Mouse (Mus musculus): Measurements from ENCODE around the gene Psmd2.
"Not testable (repeated sequence)": the region's sequence is repeated elsewhere in the genome, so short reads cannot be mapped to it uniquely, and the experiment has no call there.

Psmd2 gene

DNA sequence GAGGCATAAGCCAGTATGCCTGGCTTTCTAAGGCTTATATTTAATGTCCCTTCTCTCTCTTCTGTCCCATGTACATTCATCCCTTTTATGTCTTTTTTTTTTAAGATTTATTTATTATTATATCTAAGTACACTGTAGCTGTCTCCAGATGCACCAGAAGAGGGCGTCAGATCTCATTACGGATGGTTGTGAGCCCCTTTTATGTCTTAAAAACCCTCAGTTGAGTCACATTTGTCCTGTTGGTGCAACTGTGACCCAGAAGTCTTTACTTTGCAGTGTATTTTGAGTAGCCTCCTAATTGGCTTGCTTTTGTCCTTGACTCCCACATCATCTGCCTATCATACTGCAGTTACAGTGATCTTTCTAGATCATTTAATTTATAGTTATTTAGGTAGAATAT is 1.9 kb downstream of the Psmd2 start:
- DNase-seq (ENCODE audit: low read depth in 1 of 2, low spot score in 2 of 2) = no peak

DNA sequence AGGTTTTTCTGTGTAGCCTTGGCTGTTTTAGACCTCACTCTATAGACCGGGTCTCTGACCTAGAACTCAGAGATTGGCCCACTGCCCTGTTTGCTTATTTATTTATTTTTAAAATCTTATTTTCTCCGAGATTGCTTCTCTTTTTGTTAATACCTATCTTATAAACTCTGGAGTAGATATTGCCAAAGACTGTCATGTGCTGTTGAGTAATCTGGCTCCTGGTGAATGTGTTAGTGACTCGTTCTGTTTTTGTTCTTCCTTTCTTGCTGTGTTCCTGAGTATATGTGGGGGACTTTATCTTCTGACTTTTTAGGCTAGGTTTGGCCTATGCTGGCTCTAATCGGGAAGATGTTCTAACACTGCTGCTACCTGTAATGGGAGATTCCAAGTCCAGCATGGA is 6.2 kb downstream of the Psmd2 start:
- DNase-seq (ENCODE audit: low read depth in 1 of 2, low spot score in 2 of 2) = no peak

- not testable (repeated sequence) for DNase-seq (ENCODE audit: low read depth in 1 of 2, low spot score in 2 of 2)
Measured at GRCm38 (mm10) chr16:20668013-20668412, 16.6 kb downstream of the Psmd2 start, which contains the start of gene Eif4g1. TSS of gene Eif4g1 (plus strand) at chr16:20668313.

- DNase-seq (ENCODE audit: low read depth in 1 of 2, low spot score in 2 of 2) = no peak
Measured at GRCm38 (mm10) chr16:20670291-20670690, 18.8 kb downstream of the Psmd2 start.

DNA sequence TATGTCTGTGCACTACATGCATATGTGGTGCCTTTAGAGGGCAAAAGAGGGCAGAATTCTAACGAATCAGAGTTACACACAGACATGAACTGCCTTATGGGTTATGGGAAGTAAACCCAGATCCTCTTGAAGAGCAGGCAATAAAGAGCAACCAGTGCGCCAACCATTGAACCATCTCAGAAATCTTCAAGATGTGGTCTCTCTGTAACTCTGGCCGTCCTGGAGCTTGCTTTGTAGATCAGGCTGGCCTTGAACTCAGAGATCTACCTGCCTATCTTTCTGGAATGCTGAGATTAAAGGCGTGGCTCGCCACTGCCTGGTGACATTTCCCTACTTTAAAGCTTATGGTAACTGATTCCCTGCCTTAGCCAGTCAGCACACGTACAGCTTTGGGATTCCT is 20.4 kb downstream of the Psmd2 start:
- DNase-seq (ENCODE audit: low read depth in 1 of 2, low spot score in 2 of 2) = no peak

- DNase-seq (ENCODE audit: low read depth in 1 of 2, low spot score in 2 of 2) = peak; percentile 74 to 88
Measured at GRCm38 (mm10) chr16:20672500-20672902, 21.0 kb downstream of the Psmd2 start.

DNA sequence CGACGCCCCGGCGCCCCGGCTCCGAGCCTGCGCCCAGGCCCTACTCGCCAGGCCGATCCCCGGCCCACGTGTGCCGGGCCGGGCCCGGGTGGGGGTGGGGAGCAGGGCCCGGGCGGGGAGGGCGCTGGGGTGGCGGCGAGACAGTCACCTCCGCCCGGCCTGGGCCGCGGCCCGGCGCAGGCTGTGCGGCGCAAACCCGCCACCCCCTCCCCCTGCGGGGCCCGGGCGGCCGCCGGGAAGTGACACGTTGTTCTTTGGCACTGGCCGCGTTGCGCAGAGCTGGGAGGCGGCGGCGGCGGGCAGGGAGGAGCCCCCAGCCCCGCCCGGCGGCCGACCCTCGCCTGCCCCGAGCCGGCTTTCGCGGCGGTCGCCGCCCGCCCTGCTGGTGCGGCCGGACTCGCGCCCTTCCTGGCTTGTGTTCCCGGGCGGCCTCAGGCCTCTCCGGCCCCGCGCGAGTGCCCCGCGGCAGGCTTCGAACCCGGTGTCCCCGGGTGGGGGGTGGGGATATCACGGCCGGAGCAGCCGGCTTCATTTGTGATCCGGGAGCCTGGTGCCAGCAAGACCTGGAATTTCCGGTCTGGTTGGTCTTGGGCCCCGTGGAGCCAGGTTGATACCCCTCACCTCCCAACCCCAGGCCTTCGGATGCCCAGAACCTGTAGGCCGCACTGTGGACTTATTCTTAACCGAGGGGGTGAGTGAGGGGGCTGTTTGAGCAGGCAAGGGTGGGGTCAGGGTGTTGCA is 21.7 kb downstream of the Psmd2 start:
- peak in 1 of 2 experiments; percentile 24 for DNase-seq (ENCODE audit: low read depth in 1 of 2, low spot score in 2 of 2)

DNA sequence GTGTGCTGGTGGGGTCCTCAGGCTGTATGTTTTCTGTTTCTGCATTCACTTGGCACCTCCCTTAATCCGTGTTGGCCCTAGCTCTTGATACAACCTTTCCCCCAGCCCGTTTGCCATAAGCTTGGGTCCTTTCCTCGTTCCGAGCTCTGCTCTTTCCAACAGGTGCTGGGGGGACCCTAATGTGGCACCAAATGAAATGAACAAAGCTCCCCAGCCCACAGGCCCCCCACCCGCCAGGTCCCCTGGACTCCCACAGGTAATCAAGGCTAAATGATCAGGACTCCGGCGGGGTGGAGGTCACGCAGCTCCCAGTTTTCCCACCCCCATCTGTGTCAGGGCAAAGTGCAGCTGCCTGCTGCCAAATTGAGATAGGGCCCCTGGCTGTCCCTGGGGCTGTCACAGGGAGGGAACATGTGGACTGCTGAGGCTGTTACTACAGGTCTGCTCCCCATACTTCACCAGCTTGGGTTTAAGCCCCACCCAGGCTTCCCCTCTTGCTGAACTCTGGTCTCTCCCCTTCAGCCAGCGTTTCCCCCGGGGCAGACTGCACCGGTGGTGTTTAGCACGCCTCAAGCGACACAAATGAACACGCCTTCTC is 22.4 kb downstream of the Psmd2 start:
- no peak for DNase-seq (ENCODE audit: low read depth in 1 of 2, low spot score in 2 of 2)

DNA sequence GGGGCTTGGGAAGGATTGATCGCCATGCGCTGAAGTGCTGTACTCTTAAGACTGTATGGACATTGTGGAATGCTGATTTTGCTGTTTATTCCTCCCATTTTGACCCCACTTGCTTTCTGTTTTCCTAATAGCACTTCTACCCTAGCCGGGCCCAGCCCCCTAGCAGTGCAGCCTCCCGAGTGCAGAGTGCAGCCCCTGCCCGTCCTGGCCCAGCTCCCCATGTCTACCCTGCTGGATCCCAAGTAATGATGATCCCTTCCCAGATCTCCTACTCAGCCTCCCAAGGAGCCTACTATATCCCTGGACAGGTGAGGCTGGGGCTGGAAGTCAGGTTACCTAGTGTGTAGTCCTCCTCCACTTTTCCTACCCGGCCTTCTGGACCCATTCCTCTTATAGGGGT is 23.8 kb downstream of the Psmd2 start:
- no peak for DNase-seq (ENCODE audit: low read depth in 1 of 2, low spot score in 2 of 2)

GRCm38 (mm10) chr16:20676702-20677101 is 25.2 kb downstream of the Psmd2 start:
- DNase-seq (ENCODE audit: low read depth in 1 of 2, low spot score in 2 of 2) = no peak

DNA sequence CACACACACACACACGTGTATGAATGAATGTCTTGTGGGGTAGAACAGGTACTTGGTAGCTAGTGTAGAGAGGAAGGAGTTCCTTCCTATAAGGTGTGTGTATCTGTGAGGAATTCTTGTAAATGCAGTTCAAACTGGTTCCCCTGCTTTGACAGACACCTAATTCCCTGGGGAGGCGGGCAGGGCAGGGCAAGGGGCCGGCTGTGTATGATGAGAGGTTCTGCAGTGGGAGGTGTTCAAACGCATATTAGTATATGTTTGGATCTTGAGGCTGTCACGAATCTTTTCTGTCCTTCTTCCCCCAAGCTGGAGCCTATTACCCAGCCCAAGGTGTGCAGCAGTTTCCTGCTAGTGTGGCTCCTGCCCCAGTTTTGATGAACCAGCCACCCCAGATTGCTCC is 25.9 kb downstream of the Psmd2 start:
- no peak for DNase-seq (ENCODE audit: low read depth in 1 of 2, low spot score in 2 of 2)

DNA sequence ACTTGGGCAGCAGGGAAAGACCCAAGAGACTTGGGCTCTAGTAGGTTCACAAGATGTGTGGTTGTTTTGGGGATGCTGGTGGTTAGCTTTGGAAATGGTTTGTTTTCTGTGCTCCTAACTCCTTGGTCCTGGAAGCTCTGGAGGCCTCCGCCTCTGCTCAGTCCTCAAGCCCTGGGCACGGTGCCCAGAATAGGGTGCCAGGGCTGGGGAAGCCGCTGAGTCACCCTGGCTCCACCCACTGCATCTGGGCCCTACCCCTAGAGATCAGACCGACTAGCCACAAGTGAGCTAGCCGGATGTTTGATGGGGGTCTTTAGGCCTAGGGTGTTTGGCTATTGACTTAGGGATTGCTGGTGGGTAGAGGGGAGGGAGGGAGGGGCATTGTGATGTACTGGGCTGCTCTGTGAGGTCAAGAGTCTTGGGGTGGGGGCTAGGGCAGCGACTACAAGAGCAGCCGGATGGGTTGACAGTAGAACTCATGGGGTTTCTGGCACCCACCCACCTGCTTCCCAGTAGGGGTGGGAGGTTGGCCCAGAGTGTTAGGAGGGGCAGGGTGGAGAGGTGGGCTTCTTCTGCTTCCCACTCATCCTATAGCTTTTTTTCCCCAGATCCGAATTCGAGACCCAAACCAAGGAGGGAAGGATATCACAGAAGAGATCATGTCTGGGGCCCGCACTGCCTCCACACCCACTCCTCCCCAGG is 26.7 kb downstream of the Psmd2 start:
- peak; percentile 28 to 33 for DNase-seq (ENCODE audit: low read depth in 1 of 2, low spot score in 2 of 2)

- DNase-seq (ENCODE audit: low read depth in 1 of 2, low spot score in 2 of 2) = no peak
Measured at GRCm38 (mm10) chr16:20690774-20691173, 39.3 kb downstream of the Psmd2 start.

GRCm38 (mm10) chr16:20691617-20692016 is 40.2 kb downstream of the Psmd2 start:
- DNase-seq (ENCODE audit: low read depth in 1 of 2, low spot score in 2 of 2) = no peak

DNA sequence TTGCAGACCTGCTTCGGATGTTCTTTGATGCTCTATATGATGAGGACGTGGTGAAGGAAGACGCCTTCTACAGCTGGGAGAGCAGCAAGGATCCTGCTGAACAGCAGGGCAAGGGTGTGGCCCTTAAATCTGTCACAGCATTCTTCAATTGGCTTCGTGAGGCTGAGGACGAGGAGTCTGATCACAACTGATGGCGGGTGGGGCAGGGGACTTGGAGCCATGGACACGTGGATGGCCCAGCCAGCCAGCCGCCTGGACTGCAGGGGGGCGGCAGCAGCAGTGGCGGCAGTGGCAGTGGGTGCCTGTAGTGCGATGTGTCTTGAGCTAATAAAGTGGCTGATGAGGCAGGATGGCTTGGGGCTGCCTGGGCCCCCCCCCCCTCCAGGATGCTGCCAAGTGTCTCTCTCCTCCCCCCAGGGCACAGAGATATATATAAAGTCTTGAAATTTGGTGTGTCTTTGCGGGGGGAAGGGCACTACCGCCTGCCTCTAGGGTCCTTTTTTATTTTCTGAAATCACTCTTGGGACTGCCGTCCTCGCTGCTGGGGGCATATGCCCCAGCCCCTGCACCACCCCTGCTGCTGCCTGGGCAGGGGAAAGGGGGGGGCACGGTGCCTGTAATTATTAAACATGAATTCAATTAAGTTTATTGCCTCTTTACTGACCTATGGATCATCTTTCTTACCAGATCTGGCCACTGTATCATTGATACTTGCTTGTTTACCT is 41.0 kb downstream of the Psmd2 start:
- DNase-seq (ENCODE audit: low read depth in 1 of 2, low spot score in 2 of 2) = no peak

GRCm38 (mm10) chr16:20693111-20693701 is 41.8 kb downstream of the Psmd2 start, which contains the start of gene Fam131a:
TSS of gene Fam131a (plus strand) at chr16:20693241.
- peak in 1 of 2 experiments; percentile 57 for DNase-seq (ENCODE audit: low read depth in 1 of 2, low spot score in 2 of 2)

DNA sequence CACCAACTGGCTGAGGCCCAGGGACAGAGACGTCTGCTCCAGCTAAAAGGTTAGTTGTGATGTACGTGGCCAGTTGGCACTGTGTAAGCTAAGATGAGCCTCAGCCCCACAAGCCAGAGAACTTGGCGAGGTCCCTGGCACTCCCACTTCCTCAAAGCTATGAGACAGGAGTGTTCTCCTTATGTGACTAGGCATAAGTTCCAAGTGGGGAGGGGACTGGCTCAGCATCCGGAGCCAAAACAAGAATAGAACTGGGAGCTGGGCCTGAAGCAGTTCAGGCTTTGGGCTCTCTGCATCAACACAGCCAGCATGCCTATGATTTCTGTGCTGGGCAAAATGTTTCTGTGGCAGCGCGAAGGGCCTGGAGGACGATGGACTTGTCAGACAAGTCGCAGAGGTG is 43.3 kb downstream of the Psmd2 start:
- DNase-seq (ENCODE audit: low read depth in 1 of 2, low spot score in 2 of 2) = no peak

DNA sequence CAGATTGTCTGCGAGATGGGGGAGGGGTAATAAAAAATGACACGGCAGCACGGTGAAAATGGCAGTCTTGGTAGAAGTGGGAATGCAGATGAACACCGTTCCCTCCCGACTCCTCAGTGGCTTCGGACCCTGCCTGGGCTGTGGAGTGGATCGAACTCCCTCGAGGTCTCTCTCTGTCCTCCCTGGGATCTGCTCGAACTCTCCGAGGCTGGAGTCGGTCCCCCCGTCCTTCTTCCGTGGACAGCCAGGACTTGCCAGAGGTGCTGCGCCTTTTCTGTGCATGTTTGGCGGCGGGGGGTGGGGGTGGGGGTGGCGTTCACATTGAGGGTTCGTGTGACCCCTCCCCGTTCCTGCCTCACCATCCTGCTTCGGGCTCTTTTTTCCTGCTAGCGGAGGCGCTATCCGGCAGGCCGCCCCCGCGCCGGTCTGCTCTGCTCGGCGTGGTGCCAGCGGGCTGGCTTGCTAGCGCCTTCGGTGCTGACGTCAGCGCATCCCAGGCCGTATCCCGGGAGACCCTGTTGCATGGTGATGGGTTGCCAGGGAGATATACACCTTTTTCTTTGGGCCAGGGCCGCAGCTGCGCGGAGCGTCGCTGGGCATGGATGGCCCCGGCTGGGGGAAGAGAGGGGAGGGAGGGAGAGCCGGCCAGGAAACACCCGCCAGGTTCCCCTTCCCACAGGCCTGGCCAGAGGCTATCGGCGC is 44.3 kb downstream of the Psmd2 start:
- no peak for DNase-seq (ENCODE audit: low read depth in 1 of 2, low spot score in 2 of 2)

GRCm38 (mm10) chr16:20699266-20699665 is 47.8 kb downstream of the Psmd2 start:
- DNase-seq (ENCODE audit: low read depth in 1 of 2, low spot score in 2 of 2) = no peak

- no peak for DNase-seq (ENCODE audit: low read depth in 1 of 2, low spot score in 2 of 2)
Measured at GRCm38 (mm10) chr16:20700036-20700435, 48.6 kb downstream of the Psmd2 start.

Measured in monocyte, adult 2 months (primary cell).